Mouse (Mus musculus) CD4-positive, CD25-positive, alpha-beta regulatory T cell, adult 4 months (primary cell): Measurements from ENCODE around the gene Gm20604. TPM values are rescaled to one million over a fixed set of nuclear protein-coding genes. Genes with fewer than 3 reads are reported as not detected.

Source experiments
- ATAC-seq: one replicate; pipeline ENCODE4 v1.8.0; 2017
- polyA plus RNA-seq, 2 experiments: library from polyadenylated mRNA; unstranded; fragments of 100-300 nt; shearing (Covaris generic); gene quantifications; one replicate each; pipeline ENCODE4 v1.2.1; 2017

Gm20604 gene
- polyA plus RNA-seq, 2 experiments from 2014 or later, result 6.1 to 9.5 TPM

DNA sequence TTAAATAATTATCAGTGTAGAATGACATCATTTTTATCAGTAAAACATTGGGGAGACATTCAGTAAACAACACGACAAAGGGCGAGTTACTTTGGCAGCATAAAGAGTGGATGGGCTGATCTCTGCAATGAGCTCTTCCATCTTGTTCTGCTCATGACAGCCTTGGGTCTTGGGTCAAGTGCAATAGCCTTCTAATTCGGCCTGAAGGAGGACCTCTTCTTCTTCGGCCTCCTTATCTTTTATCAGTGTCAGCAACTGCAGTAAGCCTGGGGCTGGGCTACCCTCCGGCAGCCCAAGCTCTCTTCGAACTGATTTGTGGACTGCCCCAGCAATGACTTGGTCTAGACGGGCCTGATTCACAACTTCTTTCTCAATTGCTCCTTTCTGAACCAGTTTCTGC is 16.4 kb downstream of the Gm20604 start:
- ATAC-seq, result no peak

DNA sequence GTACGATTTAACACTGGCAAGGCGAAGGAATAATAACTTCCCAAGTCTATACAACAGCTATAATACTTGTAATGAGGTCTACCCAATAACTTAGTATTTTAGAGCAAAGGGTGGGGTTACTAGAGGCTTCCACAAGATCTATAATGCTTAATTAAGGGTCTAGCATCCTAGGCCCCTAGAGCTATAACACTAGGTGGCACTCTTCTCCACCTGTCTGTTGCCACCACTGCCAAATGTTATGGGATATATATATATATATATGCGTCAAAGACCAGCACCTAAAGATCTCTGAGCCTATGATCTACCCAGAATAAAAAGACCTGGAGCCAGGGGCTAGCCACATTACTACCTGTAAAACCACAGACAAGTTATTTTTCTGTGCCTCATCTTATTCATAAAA is 18.2 kb downstream of the Gm20604 start:
- no peak for ATAC-seq

GRCm38 (mm10) chr12:102739096-102739495 is 19.4 kb downstream of the Gm20604 start:
- ATAC-seq, result no peak

DNA sequence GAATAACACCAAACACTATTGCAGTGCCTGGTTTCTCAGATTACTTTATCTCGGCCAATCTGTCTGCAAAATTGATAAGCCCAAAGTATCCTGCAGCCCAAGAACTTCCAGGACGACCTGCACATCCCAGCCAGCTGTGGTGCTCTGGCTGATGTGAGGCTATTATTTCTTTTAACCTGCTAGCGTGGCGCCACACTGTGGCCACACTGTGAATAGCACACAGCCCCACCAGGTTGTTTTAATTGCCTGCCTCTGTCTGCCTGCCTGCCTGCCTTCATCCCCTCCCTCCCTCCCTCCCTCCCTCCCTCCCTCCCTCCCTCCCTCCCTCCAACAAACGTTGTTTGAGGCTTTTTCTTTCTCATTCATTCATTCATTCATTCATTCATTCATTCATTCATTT is 25.1 kb downstream of the Gm20604 start:
- ATAC-seq, result peak; percentile 64

DNA sequence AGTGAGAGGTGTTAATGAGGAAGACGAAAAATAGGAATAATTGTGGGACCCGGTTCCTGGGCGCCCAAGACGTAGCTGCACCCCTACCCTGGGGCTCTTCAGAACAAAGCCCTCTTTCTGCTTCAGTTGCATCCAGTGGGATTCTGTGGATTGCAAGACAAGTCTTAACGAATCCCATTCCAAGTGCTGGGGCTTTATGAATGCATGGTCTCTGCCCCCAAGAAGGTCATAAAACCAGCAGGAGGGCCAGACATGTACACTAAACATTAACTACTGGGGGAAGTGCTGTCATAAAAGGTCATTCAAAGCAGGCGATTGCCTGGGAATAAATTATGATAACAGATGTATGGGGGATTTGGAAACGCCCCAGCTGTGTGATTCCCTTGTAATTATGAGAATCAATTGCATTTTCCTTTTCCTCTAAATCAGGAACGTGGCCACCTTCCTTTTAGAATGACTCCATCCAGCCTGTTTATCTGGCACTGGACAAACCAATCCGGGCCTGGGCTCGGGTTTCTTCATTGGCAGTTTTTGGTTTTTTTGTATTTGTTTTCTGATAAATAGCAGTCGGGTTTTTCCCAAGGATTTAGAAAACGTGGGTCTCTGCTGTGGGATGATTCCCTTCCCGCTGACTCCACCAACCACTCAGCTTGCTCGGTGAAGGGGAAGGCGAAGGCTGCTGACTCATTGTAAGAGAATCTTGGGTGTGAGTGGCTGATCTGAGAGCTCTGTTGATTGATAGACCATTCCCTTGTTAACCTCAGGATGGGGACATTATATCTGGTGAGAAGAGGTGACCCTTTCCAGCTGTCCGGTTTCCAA is 27.5 kb downstream of the Gm20604 start:
- no peak for ATAC-seq

GRCm38 (mm10) chr12:102729855-102730797 is 28.3 kb downstream of the Gm20604 start:
- ATAC-seq, result peak; percentile 64

DNA sequence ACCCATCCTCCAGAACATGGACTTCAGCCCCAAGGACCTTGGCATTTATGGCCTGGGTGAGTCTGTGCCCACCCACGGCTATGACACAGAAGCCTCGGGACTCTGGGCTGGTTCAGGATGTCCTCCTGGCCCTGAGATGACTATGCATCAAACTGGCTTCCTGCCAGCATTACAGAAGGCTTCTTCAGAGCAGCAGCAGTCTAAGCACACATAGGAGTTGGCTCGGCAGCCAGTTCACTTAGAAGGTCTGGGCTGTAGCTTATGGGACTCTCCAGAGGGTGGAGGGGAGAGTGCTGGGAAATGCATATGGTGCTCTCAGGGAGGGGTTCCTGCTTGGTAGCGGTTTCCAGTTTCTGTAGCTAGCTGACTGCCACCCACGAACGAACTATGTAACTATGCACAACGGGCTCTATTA is 32.7 kb downstream of the Gm20604 start:
- peak; percentile 64 for ATAC-seq

GRCm38 (mm10) chr12:102725146-102725545 is 33.3 kb downstream of the Gm20604 start:
- peak; percentile 60 for ATAC-seq

DNA sequence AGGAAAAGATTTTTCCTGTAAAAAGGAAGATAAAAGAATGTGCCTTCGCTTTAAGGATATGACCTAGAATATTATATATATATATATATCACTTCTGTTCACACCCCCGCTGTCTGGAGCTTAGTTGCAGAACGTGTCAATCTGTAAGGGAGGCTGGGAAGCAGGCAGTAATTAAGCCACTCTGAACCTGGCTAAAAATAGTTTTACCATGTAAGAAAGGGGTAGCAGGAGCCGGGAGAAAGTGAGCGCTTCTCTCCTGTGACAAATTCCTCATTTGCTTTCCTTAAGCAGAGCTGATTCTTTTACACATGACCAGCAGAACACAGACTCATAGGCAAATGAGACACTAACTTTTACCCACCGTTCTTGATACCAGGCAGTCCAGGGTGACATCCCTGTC is 34.6 kb downstream of the Gm20604 start:
- ATAC-seq, result no peak

DNA sequence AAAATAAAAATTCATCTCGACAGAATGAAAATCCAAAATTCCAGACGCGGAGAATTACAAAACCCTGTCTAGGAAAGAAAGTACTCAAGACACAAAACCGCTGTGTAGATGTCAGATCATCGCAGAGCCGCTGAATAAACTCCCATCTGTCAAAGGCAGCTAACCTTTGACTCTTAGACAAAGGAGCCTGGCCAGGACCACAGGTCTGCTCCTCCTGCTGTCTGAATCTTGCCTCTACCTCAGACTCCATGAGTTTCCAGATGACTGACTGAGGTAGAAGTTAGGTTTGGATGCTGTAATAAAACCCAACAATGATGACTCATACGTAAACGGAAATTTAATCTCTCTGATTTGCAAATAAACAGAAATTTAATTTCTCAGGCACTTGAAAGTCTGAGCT is 35.5 kb downstream of the Gm20604 start:
- no peak for ATAC-seq

GRCm38 (mm10) chr12:102722451-102722850 is 36.0 kb downstream of the Gm20604 start:
- no peak for ATAC-seq

- ATAC-seq, result peak; percentile 81
These were observed 38.7 kb downstream of the Gm20604 start for GRCm38 (mm10) chr12:102719552-102720315.

DNA sequence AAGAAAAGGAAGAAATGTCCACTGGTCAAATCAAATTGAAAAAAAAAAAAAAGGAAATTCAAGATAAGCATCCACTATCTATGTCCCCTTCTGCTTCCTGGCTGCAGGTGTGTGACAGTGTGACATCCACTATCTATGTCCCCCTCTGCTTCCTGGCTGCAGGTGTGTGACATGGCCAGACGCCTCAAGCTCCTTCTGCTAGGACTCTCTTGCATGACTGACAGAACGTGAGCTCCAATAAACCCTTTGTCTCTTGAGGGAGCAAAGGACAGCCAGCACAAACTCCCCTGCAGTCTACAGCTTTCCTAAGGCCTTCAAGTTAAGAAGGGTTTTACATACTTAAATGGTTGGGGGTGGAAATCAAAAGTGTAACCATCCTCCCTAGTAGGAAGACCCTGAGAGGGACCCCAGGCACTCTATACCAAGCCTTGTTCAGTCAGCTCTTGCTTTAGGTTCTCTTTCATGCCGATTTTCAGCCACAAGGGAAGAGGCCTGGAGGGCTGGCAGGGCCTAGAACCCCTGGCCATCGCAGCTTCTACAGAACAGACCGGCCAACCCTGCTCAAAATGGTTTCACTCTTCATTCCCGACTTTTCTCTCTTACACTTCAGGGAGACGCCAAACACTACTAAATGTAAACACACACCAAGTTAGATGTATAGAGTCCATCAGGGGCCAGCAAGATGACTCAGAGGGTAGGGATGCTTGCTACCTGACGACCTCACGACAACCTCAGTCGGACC is 43.6 kb downstream of the Gm20604 start:
- ATAC-seq, result no peak

- ATAC-seq, result no peak
These were observed 44.4 kb downstream of the Gm20604 start for GRCm38 (mm10) chr12:102714116-102714515.

DNA sequence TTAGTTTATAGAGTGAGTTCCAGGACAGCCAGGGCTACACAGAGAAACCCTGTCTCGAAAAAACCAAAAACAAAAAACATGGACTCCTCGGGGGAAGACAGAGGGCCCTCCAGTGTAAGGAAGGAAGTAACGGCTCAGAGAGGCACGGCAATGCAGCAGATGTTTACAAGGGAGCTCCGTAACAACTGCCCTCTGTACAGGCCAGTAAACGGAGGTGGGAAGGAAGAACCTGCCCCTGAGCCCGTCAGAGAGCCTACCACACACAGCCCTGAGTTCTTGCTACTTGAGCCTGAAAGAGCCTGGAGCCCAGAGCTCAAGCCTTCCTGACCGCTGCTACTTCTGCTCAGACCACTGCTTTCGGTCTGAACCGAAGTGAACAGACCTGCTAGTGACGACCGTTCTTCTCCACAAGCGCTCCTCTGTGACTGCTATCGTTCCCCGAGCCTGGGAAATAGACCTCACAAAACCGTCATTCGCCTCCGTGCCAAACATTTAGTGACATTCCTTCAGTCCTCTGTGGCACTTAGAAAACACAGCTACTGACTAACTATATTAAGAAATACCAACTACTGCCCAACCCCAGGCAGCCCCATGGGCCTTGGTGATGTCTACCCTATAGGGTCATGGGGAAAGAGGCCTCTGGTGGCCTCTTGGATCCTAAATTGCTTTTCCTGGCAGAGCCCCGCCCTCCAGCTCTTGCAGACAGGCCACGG is 45.2 kb downstream of the Gm20604 start:
- no peak for ATAC-seq

DNA sequence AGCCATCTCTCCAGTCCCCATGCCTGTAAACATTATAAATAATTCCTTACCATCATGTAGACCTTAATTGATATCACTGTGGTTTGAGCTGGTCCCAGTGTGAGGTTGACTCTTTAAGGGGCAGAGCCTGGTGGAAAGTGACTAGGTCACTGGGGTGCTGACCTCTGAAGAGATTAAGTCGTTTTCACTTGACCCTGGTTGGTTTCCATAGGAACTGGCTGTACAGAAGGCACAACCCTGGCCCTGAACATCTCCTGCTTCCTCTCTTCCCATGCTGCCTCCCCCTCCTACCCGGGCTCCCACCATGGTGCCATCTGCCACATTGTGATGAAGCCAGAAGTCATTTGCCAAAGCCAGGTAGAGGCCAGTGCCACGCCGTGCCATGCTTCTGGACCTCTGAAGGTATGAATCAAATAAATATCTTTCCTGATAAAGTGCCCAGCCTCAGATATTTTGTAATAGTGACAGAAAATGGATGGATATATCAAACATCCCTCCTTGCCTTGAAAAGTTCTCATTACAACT is 47.6 kb downstream of the Gm20604 start:
- no peak for ATAC-seq

GRCm38 (mm10) chr12:102709896-102710295 is 48.6 kb downstream of the Gm20604 start:
- no peak for ATAC-seq

GRCm38 (mm10) chr12:102708220-102708619 is 50.3 kb downstream of the Gm20604 start:
- ATAC-seq, result no peak

DNA sequence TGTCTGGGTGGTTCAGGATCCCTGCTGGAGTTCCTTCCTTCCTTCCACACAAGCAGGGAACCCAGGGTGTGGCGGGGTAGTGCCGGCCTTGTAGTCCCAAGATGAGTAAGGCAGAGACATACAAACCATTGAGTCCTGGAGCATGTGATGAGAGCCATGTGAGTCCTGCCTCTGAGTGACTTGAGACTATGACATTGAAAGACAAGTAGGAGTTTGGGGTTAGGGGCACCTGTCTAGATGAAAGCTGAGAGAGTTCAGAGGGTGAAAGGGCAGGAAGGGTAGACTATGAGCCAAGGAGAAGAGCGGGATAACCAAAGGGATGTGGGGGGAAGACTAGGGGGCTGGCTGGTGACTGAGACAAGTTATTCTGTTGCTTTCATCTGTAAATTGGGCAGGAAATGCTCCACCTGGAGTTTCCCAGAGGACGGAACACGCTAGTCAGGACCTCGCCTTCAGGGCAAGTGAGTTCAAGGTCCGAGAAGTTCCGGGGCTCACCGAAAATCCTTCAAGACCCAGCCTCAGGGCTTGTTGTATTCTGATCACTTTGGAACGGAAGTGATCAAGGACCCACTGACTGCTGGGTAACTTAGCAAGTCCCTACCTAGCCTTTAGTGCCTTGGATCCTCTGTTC is 51.5 kb downstream of the Gm20604 start:
- no peak for ATAC-seq

DNA sequence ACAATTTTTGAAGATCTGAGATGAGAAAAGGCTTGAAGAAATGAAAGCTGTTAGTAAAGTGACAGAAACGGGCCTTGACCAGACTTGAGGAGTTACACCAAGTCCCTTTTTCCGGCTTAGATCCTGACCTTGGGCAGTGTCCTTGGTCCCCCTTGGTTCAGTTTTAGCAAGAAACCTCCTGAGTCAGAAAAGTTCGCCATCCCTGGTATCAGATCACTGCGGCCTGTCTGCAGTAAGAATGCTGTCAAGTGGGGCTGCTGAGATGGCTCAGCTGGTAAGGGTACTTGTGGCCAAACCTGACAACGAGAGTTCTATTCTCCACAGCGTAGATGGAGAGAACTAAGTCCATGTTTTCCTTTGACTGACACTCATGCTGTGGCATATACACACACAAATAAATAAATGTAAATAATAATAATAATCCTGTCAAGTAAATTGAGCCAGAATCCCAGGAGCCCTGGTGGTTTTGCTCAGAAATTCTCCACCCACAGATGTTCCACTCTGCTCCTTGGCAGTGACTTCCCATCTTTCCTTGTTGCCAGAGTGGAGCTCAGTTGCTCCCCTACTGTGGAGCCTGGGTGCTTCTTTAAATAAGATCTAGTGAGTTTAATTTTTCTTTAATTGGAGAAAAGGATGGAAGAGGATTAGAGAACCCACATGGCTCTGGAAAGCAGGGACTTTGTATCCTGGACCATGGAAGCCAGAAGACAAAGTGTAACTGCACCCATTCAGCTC is 52.4 kb downstream of the Gm20604 start:
- no peak for ATAC-seq
